ENCODE assay signal across 7 mouse cellular contexts in genomic region chr9:53934179-53934578, GRCm38 (mm10). TPM values are rescaled to one million over a fixed set of nuclear protein-coding genes. Genes with fewer than 3 reads are reported as not detected.
DNase-seq lines count a peak whose midpoint lies in the region; ATAC-seq and TF ChIP-seq lines count a peak whose summit lies in the region.

No protein-coding gene starts in this region.

- 69% methylated on average over 13 of the region's 13 CpGs for WGBS in thymus, adult 2 months
- WGBS in embryonic facial prominence, embryonic 10.5 days = 71% methylated on average over 13 of the region's 13 CpGs

- no peak for TF ChIP-seq CTCF in thymus, adult 2 months (IDR thresholded peaks at IDR 0.05; ENCODE audit: borderline replicate concordance, control insufficient read depth, extremely low read depth, insufficient read depth, low read length, poor library complexity)

- no peak for TF ChIP-seq POLR2A in thymus, adult 2 months (IDR thresholded peaks at IDR 0.05; ENCODE audit: control insufficient read depth, extremely low read depth, insufficient read depth, low read length, poor library complexity)

- peak; percentile 9 for DNase-seq in thymus, adult 2 months
- DNase-seq in thymus, postnatal 10 days (ENCODE audit: low spot score in 2 of 2) = no peak
- peak; percentile 46 to 54 for DNase-seq in adrenal gland, postnatal 36 days
- DNase-seq in embryonic facial prominence, embryonic 10.5 days (ENCODE audit: low spot score) = peak; percentile 69
- DNase-seq in layer of hippocampus, adult 9-11 months = peak; percentile 67

- H3K9me3 ChIP-seq in embryonic facial prominence, embryonic 10.5 days = no peaks in the 10 kb centered on the region

- 0 out of 2 replicates have a peak, but pooled peaks have one; percentile 44 for ATAC-seq in megakaryocyte-erythroid progenitor cell, adult 5-6 weeks (replicated peaks; ENCODE audit: low FRiP score, low TSS enrichment, poor library complexity, severe bottlenecking)
- no peak for ATAC-seq in megakaryocyte progenitor cell, adult 5-6 weeks (replicated peaks; ENCODE audit: poor library complexity)

- no peaks in the 10 kb centered on the region for H3K4me1 ChIP-seq in thymus, adult 2 months (replicated peaks; ENCODE audit: control insufficient read depth, insufficient read depth, low read length)
- peaks cover 13% of the 10 kb centered on the region for H3K4me1 ChIP-seq in embryonic facial prominence, embryonic 10.5 days

- H3K27me3 ChIP-seq in thymus, adult 2 months (ENCODE audit: control insufficient read depth, insufficient read depth, low read length) = no peaks in the 10 kb centered on the region
- H3K27me3 ChIP-seq in embryonic facial prominence, embryonic 10.5 days (replicated peaks; ENCODE audit: low read depth, poor library complexity, severe bottlenecking) = no peaks in the 10 kb centered on the region

- H3K36me3 ChIP-seq in thymus, adult 2 months (ENCODE audit: control insufficient read depth, insufficient read depth, low read length) = no peaks in the 10 kb centered on the region
- no peaks in the 10 kb centered on the region for H3K36me3 ChIP-seq in embryonic facial prominence, embryonic 10.5 days (replicated peaks)

- no peak overlapping the region for H3K27ac ChIP-seq in thymus, adult 2 months (ENCODE audit: control insufficient read depth, insufficient read depth, low read length)
- no peak overlapping the region for H3K27ac ChIP-seq in embryonic facial prominence, embryonic 10.5 days (replicated peaks)

- no peak overlapping the region for H3K4me3 ChIP-seq in thymus, adult 2 months (ENCODE audit: control insufficient read depth, insufficient read depth, low read length)
- no peak overlapping the region for H3K4me3 ChIP-seq in embryonic facial prominence, embryonic 10.5 days

RNA-seq across cellular contexts. Expression of gene Elmod1, which starts 40.9 kb away (rescaled TPM):
- 0.04 and 0.05 TPM in 2 replicates for polyA plus RNA-seq in thymus, adult 2 months (2012; rRNA removed)
- 1 to 10 TPM; 2.6 to 3.5 TPM for total RNA-seq in adrenal gland, postnatal 36 days (2021)
- 0.87 and 0.93 TPM in 2 replicates for polyA plus RNA-seq in embryonic facial prominence, embryonic 10.5 days (2016; fragmentation: Nextera tagmentation; extraction: Ambion mirVana)
- total RNA-seq in megakaryocyte-erythroid progenitor cell, adult 5-6 weeks (2014; fragmentation: Nextera tagmentation) = not detected in 2 replicates
- total RNA-seq in megakaryocyte-erythroid progenitor cell, adult 5-6 weeks (2017) = not detected in 2 replicates
- not detected in 2 replicates for total RNA-seq in megakaryocyte progenitor cell, adult 5-6 weeks (2015)
- total RNA-seq in megakaryocyte progenitor cell, adult 5-6 weeks (2017) = not detected in 2 replicates

Comparison
In these comparisons a context has a peak if more than half of its experiments do, and no peak if none do; other contexts are left out.
1. DNase-seq: peak in thymus, adult 2 months (single experiment), adrenal gland, postnatal 36 days (2 of 2), embryonic facial prominence, embryonic 10.5 days (single experiment) and layer of hippocampus, adult 9-11 months (single experiment); none in thymus, postnatal 10 days (0 of 2).